Mouse (Mus musculus) frontal cortex, postnatal 36 days (tissue): Measurements from ENCODE around the gene Chaf1b.

Source experiments
- DNase-seq, 2 experiments: peaks; one replicate each; pipeline ENCODE4 v3.0.0; 2022; ENCODE audit warnings: low spot score in 2 of 2

The Chaf1b gene

GRCm38 (mm10) chr16:93947396-93947795 lies 63.7 kb downstream of the Chaf1b start:
- DNase-seq, result no peak
